Mouse (Mus musculus) ovary, postnatal 14 days (tissue): ENCODE results near the gene Gm21970.
"Not testable (repeated sequence)": the region's sequence is repeated elsewhere in the genome, so short reads cannot be mapped to it uniquely, and the experiment has no call there.

Experiments used
- DNase-seq: peaks from one replicate; pipeline ENCODE4 v3.0.0; 2022; ENCODE audit warnings: low spot score

Gm21970 gene

GRCm38 (mm10) chr16:91438599-91438998 lies 47.1 kb downstream of the Gm21970 start:
- not testable (repeated sequence) for DNase-seq

GRCm38 (mm10) chr16:91441366-91441765 lies 49.8 kb downstream of the Gm21970 start:
- no peak for DNase-seq

- DNase-seq = no peak
These were observed 50.3 kb downstream of the Gm21970 start for GRCm38 (mm10) chr16:91441811-91442240.

GRCm38 (mm10) chr16:91442446-91442845 lies 50.9 kb downstream of the Gm21970 start:
- no peak for DNase-seq

GRCm38 (mm10) chr16:91443211-91443611 lies 51.7 kb downstream of the Gm21970 start:
- DNase-seq = no peak

GRCm38 (mm10) chr16:91444847-91445246 lies 53.3 kb downstream of the Gm21970 start:
- no peak for DNase-seq

DNA sequence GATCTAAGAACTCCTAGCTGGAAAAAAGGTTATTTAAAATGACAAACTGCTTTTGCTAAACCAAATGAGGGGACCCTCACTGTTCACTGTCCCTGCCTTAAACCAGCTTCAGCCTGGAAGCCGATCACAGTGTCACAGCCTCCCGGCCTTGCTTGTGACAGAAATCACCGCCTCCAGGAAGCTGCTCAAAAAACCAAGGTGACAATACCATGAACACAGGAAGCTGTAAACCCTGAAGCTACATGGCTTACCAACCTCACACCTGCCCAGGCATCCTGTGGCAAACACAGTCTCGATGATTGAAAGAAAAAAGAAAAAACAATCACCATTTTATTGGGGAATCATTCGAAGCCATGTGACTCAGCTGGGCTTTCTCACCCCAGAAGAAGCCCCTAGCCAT lies 54.0 kb downstream of the Gm21970 start:
- no peak for DNase-seq

DNA sequence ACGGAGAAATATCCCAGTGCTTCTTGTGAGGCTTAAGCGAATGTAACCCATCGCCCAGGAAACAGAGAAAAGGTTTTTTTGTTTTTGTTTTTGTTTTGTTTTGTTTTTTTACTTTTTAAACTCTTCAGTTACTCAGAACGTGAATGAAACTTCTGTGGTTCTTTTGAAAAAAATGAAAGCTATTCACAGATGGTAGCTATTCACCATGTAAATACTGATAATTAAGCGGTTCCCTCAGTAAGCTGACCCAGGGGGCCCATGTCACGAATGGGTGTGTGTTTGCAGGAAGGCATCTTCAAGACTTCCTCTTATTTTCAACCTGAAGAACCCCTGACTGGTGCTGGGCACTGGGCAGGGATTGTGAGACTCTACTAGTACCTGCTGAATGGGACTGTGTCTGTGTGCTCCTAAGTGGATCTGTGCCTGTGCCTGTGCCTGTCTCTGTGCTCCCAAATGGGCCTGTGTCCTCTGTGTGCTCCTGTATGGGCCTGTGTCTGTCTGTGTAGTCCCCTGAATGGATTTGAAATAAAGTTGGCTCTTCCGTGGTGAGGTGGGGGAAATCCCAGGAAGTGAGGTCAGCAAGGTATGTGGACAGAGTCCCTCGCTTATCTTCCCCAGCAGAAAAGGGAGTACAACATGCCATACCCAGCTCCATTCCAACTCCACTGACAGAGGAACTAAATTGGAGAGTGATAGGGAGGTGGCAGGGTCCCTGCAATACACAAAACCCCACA lies 55.4 kb downstream of the Gm21970 start:
- DNase-seq = no peak

DNA sequence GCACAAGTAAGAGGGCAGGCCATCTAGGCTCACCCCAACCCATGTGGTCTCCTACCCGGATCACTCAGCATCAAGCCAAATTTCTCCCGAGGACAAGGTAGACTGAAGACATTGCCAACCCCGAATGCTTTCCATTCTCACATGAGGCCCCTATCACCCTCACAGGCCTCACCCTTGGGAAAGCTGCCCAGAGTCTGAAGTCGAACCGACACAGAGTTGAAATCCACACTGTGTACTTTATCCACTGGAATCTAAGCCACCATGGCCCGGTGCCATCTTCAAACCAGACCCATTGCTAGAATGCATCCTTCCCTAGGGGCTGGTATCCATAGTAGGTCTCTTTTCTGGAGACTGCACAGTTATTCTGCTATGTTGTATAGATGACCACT lies 56.0 kb downstream of the Gm21970 start:
- DNase-seq = no peak

DNA sequence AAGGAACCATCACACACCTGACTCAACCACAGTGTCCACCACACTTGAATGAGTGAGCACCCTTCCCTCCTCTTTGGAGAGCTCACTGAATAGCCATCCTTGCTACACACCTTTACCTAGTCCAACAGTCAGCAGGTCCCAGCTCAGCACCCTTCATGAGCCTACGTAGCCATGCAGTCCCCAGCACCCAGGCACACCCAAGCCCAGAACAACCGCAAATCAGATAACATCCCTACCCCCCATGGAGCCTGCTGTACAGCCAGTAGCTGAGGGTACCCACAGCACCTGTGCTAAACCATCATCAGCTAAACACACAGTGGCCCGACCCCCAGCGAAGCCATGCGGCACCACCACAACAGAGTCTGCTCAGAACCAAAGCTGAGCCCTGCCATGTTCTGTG lies 56.6 kb downstream of the Gm21970 start:
- DNase-seq = no peak

DNA sequence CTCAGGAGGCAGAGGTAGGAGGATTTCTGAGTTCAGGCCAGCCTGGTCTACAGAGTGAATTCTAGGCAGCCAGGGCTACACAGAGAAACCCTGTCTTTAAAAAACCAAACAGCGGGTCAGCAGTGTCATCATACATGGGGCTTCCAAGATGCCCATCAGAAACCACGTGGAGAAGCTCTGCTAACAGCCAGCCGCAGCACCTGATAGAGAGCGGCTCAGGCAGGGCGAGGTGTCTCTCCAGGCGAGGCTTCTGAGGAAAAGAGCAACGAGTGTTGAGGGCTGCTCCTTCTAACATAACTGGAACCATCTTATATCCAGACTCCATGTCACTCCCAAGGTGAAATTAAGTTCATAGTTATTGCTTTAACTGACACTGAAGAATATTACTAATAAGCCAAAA lies 57.4 kb downstream of the Gm21970 start:
- DNase-seq = no peak

DNA sequence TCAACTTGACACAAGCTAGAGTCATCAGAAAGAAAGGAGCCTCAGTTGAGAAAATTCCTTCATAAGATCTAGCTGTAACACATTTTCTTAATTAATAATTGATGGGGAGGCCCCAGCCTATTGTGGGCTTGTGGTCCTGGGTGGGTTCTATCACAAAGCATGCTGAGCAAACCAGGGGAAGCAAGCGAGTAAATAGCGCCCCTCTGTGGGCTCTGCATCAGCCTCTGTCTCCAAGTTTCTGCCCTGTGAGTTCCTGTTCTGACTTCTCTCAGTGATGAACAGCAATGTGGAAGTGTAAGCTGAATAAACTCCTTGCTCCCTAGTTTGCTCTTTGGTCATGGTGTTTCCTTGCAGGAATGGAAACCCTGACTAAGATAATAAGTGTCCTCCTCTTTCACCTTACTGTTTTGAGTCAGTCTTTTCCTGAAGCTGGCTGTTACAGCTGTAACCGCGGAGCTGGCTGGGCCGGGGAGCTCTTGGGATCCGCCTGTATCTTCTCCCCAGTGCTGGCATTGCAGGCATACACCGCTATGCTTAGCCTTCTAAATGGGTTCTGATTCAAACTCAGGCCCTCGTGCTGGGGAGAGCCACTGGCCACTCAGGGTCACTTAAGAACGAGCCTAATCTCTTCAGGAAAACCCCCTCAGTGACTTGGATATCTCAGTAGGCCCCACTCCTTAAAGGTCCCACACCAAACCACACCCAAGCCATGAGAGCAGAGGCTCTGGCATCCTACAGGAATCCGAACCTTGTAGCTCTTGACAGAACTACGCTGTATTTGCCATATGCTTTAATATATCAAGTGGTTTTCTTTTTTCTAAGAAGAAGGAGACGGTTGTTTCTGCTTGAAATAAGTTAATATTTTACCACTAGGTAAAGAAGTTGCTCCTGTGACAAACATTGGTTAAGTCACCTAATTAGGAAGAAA lies 58.9 kb downstream of the Gm21970 start:
- no peak for DNase-seq

- DNase-seq = no peak
These were observed 60.4 kb downstream of the Gm21970 start for GRCm38 (mm10) chr16:91451949-91452348.

DNA sequence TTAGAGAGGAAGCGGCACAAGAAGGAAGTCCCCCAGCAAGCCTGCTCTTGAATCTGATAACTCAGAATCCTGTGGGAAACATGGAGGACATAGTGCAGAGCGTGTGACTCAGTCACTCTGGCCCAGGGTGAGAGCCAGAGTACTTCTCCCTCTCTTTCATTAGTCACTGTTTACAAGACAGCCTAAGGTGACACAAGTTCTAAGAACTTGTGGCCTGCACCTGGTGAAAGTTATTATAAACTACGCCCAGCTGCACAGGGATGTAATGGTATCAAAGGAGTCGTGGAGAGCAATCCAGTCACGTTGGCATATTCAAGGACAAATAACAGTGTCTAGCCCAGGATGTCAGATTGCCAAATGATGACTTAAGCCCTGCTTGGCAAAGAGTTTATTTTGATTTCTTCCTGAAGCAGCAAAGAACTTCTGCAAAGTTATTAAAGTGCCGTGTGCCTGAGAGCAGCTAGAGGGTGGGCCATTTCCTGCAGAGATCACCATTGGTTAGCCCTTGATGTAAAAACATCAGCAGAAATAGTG lies 60.9 kb downstream of the Gm21970 start:
- no peak for DNase-seq

DNA sequence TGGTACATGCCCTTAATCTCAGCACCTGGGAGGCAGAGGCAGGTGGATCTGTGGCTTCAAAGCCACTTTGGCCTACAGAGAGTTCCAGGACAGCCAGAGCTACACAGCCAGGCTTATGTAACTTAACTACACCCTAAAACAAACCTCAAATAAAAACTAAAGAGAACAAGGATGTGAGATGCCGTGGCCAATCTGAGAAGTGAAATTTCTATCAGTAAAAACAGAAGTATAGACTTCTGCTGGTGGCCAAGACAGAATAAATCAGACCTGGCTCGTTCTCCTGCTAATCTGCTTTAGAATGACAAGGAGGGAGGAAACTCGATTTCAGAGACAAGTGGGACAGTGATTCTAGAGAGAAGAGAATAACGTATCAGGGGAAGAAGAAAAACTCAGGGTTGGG lies 64.3 kb downstream of the Gm21970 start:
- no peak for DNase-seq

DNA sequence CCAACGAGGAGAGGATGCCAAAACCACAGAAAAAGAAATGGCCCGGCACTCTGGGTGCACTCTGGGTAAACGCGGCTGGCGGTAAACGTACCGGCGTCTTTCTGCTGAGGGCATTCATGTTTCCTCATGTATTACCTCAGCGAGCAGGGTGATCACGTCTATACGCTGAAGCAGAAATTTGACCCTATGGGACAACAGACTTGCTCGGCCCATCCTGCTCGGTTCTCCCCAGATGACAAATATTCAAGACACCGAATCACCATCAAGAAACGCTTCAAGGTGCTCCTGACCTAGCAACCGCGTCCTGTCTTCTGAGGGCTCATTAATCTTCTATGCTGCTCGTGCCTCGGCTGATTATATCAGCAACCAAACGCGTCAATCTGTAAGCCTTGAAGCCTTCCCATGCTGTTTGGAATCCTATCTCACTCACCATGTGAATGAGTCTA lies 66.8 kb downstream of the Gm21970 start:
- no peak for DNase-seq

GRCm38 (mm10) chr16:91458976-91459375 lies 67.5 kb downstream of the Gm21970 start:
- no peak for DNase-seq

DNA sequence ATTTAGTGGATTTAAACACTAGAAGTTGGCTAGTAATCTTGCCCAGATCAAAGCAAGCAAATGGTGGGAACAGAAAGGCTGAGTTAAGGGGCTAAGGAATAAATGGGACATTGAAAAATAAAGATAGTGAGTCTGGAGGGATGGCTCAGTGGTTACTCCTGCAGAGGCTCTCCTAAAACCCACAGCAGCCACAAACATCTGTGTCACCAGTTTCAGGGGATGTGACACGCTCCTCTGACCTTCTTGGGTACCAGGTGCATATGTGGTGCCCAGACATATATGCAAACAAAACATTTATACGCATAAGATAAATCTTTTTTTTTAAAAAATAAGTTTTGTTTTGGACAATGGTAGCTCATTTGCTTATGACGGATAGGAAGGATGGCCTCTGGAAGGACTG lies 67.9 kb downstream of the Gm21970 start:
- no peak for DNase-seq

- DNase-seq = no peak
These were observed 68.4 kb downstream of the Gm21970 start for GRCm38 (mm10) chr16:91459841-91460370.

GRCm38 (mm10) chr16:91461066-91461638 lies 69.6 kb downstream of the Gm21970 start:
- no peak for DNase-seq

GRCm38 (mm10) chr16:91461773-91462181 lies 70.3 kb downstream of the Gm21970 start:
- no peak for DNase-seq

- DNase-seq = no peak
These were observed 71.1 kb downstream of the Gm21970 start for GRCm38 (mm10) chr16:91462644-91463043.
